Mouse (Mus musculus) midbrain, embryonic 11.5 days (tissue): Measurements from ENCODE around the gene Arhgap24. TPM values are rescaled to one million over a fixed set of nuclear protein-coding genes. Genes with fewer than 3 reads are reported as not detected.

ENCODE experiments used
- ATAC-seq: fragments of 200-750 bp; cut with Nextera tagmentation; 2 replicates; pipeline ENCODE4 v1.8.0; 2017; ENCODE audit warnings: moderate TSS enrichment, moderate library complexity; ENCODE audit not compliant: low FRiP score
- DNase-seq: peaks from one replicate; pipeline ENCODE4 v3.0.0; 2015; ENCODE audit warnings: low spot score; ENCODE audit errors: missing footprints
- H3K27ac ChIP-seq: fragments of 300-500 bp; sonication (generic); 2 replicates; pipeline ENCODE4 v1.5.1; 2014; ENCODE audit warnings: low read depth, low read length
- H3K27me3 ChIP-seq: fragments of 300-500 bp; sonication (generic); 2 replicates; pipeline ENCODE4 v1.6.1; 2014; ENCODE audit warnings: mild to moderate bottlenecking, low read length, moderate library complexity, mixed read lengths; ENCODE audit not compliant: control insufficient read depth, insufficient read depth
- H3K36me3 ChIP-seq: fragments of 300-500 bp; sonication (generic); 2 replicates; pipeline ENCODE4 v1.6.1; 2014; ENCODE audit warnings: mild to moderate bottlenecking, low read length, moderate library complexity, mixed read lengths; ENCODE audit not compliant: control insufficient read depth, insufficient read depth
- H3K4me1 ChIP-seq: fragments of 300-500 bp; sonication (generic); 2 replicates; pipeline ENCODE4 v1.6.1; 2014; ENCODE audit warnings: low read length; ENCODE audit not compliant: control insufficient read depth, insufficient read depth
- H3K4me2 ChIP-seq: fragments of 300-500 bp; sonication (generic); 2 replicates; pipeline ENCODE4 v1.6.1; 2014; ENCODE audit warnings: mild to moderate bottlenecking, moderate library complexity
- H3K4me3 ChIP-seq: fragments of 300-500 bp; sonication (generic); 2 replicates; pipeline ENCODE4 v1.5.1; 2014; ENCODE audit warnings: low read depth, low read length
- H3K9ac ChIP-seq: fragments of 300-500 bp; sonication (generic); 2 replicates; pipeline ENCODE4 v1.6.1; 2014; ENCODE audit warnings: low read length
- H3K9me3 ChIP-seq: fragments of 300-500 bp; sonication (generic); 2 replicates; pipeline ENCODE4 v1.6.1; 2016; ENCODE audit warnings: low read length; ENCODE audit not compliant: control insufficient read depth
- WGBS: fragments of 180-500 bp; shearing (Covaris S2); extraction: QIAGEN DNeasy Blood & Tissue Kit; methylation state at CpG from one replicate; pipeline ENCODE4 v1.1.7; 2014; 5-methylcytosine and 5-hydroxymethylcytosine counted together
- polyA plus RNA-seq: library from polyadenylated mRNA; unstranded; fragments of >200 nt; fragmentation: Nextera tagmentation; extraction: Ambion mirVana; gene quantifications from 2 replicates; pipeline ENCODE4 v1.2.1, GENCODE M21; 2014

The Arhgap24 gene
- polyA plus RNA-seq, 1 experiment from 2014 or later, result 3.4 TPM

- ATAC-seq, result no peak
- H3K4me2 ChIP-seq, result no peak overlapping the region
- DNase-seq, result no peak
- H3K9ac ChIP-seq, result no peak overlapping the region
- H3K4me3 ChIP-seq, result no peak overlapping the region
- H3K9me3 ChIP-seq, result no peaks in the 10 kb centered on the region
- H3K27me3 ChIP-seq, result no peaks in the 10 kb centered on the region
- H3K27ac ChIP-seq, result no peak overlapping the region
- 88% methylated on average over 8 of the region's 8 CpGs for WGBS
- no peaks in the 10 kb centered on the region for H3K36me3 ChIP-seq
- H3K4me1 ChIP-seq, result no peaks in the 10 kb centered on the region
Observed at GRCm38 (mm10) chr5:102578431-102578830, 97.2 kb downstream of the Arhgap24 start.

DNA sequence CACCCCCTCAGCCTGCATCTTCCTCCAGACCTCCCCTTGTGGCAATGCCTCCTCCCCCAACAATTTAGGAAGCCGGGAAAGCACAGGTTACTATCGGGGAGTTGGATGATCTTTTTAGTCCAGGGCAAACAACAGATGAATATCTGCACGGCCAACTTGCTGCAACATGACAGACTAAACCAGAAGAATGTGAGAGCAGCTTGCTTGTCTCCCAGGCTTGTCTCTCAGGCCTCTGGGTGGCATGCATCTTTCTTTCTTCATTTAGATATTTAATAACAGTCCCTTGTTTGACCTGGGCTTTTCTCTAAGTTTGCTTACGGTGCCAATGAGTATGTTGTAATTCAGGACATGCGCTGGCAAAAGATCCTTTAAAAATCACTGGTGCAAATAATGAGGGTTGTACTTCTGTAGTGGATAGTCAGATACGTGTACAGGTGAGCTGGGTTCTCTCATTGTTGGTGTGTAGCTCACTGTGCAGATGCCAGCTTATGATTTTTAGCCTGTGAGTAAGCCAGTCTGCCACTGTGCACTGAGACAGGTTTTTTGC, 101.7 kb downstream of the Arhgap24 start:
- Histone ChIP-seq H3K9ac (no peak overlapping the region), H3K4me2 (no peak overlapping the region), H3K36me3 (no peaks in the 10 kb centered on the region), H3K27me3 (no peaks in the 10 kb centered on the region), H3K4me3 (no peak overlapping the region), H3K27ac (no peak overlapping the region), H3K9me3 (no peaks in the 10 kb centered on the region), H3K4me1 (no peaks in the 10 kb centered on the region)
- DNase-seq, result no peak
- 79% methylated on average over 6 of the region's 6 CpGs for WGBS
- ATAC-seq, result no peak

- WGBS, result 79% methylated on average over 1 of the region's 1 CpGs
- no peaks in the 10 kb centered on the region for H3K4me1 ChIP-seq
- H3K27ac ChIP-seq, result no peak overlapping the region
- no peak overlapping the region for H3K4me3 ChIP-seq
- H3K36me3 ChIP-seq, result no peaks in the 10 kb centered on the region
- ATAC-seq (no peak), DNase-seq (no peak)
- H3K9ac ChIP-seq, result no peak overlapping the region
- no peaks in the 10 kb centered on the region for H3K27me3 ChIP-seq
- no peaks in the 10 kb centered on the region for H3K9me3 ChIP-seq
- H3K4me2 ChIP-seq, result no peak overlapping the region
Observed at GRCm38 (mm10) chr5:102591422-102591821, 110.2 kb downstream of the Arhgap24 start.

- no peak for ATAC-seq
- WGBS, result 74% methylated on average over 2 of the region's 2 CpGs
- no peak overlapping the region for H3K9ac ChIP-seq
- H3K36me3 ChIP-seq, result no peaks in the 10 kb centered on the region
- no peak overlapping the region for H3K4me3 ChIP-seq
- DNase-seq, result no peak
- H3K4me1 ChIP-seq, result no peaks in the 10 kb centered on the region
- H3K27ac ChIP-seq, result no peak overlapping the region
- no peaks in the 10 kb centered on the region for H3K9me3 ChIP-seq
- H3K27me3 ChIP-seq, result no peaks in the 10 kb centered on the region
- no peak overlapping the region for H3K4me2 ChIP-seq
Observed at GRCm38 (mm10) chr5:102593058-102593457, 111.9 kb downstream of the Arhgap24 start.

GRCm38 (mm10) chr5:102599102-102599501, 117.9 kb downstream of the Arhgap24 start:
- ATAC-seq (no peak), DNase-seq (no peak)
- WGBS, result 85% methylated on average over 1 of the region's 1 CpGs
- no peak overlapping the region for H3K4me3 ChIP-seq
- H3K9ac ChIP-seq, result no peak overlapping the region
- H3K27ac ChIP-seq, result no peak overlapping the region
- H3K36me3 ChIP-seq, result no peaks in the 10 kb centered on the region
- no peaks in the 10 kb centered on the region for H3K27me3 ChIP-seq
- H3K9me3 ChIP-seq, result no peaks in the 10 kb centered on the region
- no peaks in the 10 kb centered on the region for H3K4me1 ChIP-seq
- H3K4me2 ChIP-seq, result no peak overlapping the region

GRCm38 (mm10) chr5:102613571-102613970, 132.4 kb downstream of the Arhgap24 start:
- Histone ChIP-seq H3K27ac (no peak overlapping the region), H3K9me3 (no peaks in the 10 kb centered on the region), H3K4me3 (no peak overlapping the region), H3K36me3 (no peaks in the 10 kb centered on the region), H3K4me2 (no peak overlapping the region), H3K4me1 (no peaks in the 10 kb centered on the region), H3K9ac (no peak overlapping the region), H3K27me3 (no peaks in the 10 kb centered on the region)
- WGBS, result 86% methylated on average over 3 of the region's 3 CpGs
- ATAC-seq (no peak), DNase-seq (no peak)

- no peak for ATAC-seq
- H3K9ac ChIP-seq, result no peak overlapping the region
- no peak overlapping the region for H3K4me2 ChIP-seq
- H3K27ac ChIP-seq, result no peak overlapping the region
- no peaks in the 10 kb centered on the region for H3K27me3 ChIP-seq
- no peaks in the 10 kb centered on the region for H3K9me3 ChIP-seq
- no peak for DNase-seq
- no peaks in the 10 kb centered on the region for H3K36me3 ChIP-seq
- WGBS, result 97% methylated on average over 2 of the region's 2 CpGs
- H3K4me1 ChIP-seq, result no peaks in the 10 kb centered on the region
- no peak overlapping the region for H3K4me3 ChIP-seq
Observed at GRCm38 (mm10) chr5:102614081-102614480, 132.9 kb downstream of the Arhgap24 start.

DNA sequence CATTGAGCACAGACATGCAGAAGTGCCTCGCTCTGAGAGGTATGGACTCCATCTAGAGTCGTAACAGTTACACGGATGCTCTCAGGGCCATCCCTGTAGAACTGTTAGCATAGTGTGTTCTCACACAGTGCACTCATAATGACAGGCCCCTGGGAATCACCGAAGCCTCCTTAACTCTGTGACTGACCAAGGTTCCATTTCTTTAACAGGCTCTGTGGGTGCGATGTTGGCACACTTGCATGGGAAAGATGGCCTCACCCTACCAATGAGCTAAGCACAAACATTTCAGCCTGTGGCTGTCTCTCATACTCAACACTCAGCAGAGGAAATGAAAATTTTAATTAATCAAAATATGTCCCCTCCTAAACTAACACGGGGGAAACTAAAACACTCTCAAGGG, 134.1 kb downstream of the Arhgap24 start:
- Histone ChIP-seq H3K4me3 (no peak overlapping the region), H3K27ac (no peak overlapping the region), H3K4me1 (no peaks in the 10 kb centered on the region), H3K9ac (no peak overlapping the region), H3K4me2 (no peak overlapping the region), H3K36me3 (no peaks in the 10 kb centered on the region), H3K9me3 (no peaks in the 10 kb centered on the region), H3K27me3 (no peaks in the 10 kb centered on the region)
- 96% methylated on average over 6 of the region's 6 CpGs for WGBS
- DNase-seq (no peak), ATAC-seq (no peak)

DNA sequence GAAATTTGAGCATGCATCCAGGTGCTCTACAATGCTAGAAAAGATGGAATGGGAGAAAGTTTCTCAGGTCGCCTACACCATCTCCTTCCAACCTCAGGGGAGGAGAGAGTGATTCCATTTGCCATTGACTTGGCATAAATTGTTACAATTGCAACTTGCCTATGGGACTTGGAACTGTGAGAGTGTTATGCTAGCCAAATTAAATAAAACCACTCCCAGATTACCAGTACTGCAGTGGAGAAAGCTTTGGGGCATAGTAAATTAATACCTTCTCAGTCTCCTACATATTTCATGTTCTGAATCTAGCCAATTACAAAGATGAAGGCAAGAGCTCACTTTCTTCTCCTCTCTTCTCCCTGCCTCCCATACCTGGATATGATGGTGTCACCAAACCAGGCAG, 139.8 kb downstream of the Arhgap24 start:
- 88% methylated on average over 1 of the region's 1 CpGs for WGBS
- DNase-seq, result no peak
- no peak overlapping the region for H3K4me2 ChIP-seq
- no peaks in the 10 kb centered on the region for H3K36me3 ChIP-seq
- no peak for ATAC-seq
- H3K27me3 ChIP-seq, result no peaks in the 10 kb centered on the region
- no peak overlapping the region for H3K4me3 ChIP-seq
- H3K9ac ChIP-seq, result no peak overlapping the region
- no peaks in the 10 kb centered on the region for H3K9me3 ChIP-seq
- H3K4me1 ChIP-seq, result no peaks in the 10 kb centered on the region
- H3K27ac ChIP-seq, result no peak overlapping the region
